Mouse (Mus musculus) bone marrow macrophage, adult 2 months (primary cell): ENCODE measurements around the gene Tmc8. TPM values are rescaled to one million over a fixed set of nuclear protein-coding genes. Genes with fewer than 3 reads are reported as not detected.
"Not testable (repeated sequence)": the region's sequence is repeated elsewhere in the genome, so short reads cannot be mapped to it uniquely, and the experiment has no call there.

Source experiments
- H3K27ac ChIP-seq: 2 replicates; pipeline ENCODE4 v1.5.1; 2012; ENCODE audit warnings: low read depth, low read length; ENCODE audit not compliant: insufficient read depth
- H3K4me1 ChIP-seq: 2 replicates; pipeline ENCODE4 v1.6.1; 2012; ENCODE audit warnings: low read length; ENCODE audit not compliant: control insufficient read depth, insufficient read depth
- H3K4me3 ChIP-seq: 2 replicates; pipeline ENCODE4 v1.5.1; 2012; ENCODE audit warnings: mild to moderate bottlenecking, low read length, moderate library complexity; ENCODE audit not compliant: insufficient read depth
- CTCF ChIP-seq: IDR thresholded peaks from 2 replicates; pipeline ENCODE4 v1.5.1; 2012; ENCODE audit warnings: low read depth, mild to moderate bottlenecking, low read length, moderate library complexity
- POLR2A ChIP-seq: IDR thresholded peaks from 2 replicates; pipeline ENCODE4 v1.6.1; 2012; ENCODE audit warnings: mild to moderate bottlenecking, low read depth, low read length, borderline replicate concordance
- polyA plus RNA-seq: library from polyadenylated mRNA; stranded (reverse); fragments of >200 nt; gene quantifications from 2 replicates; pipeline ENCODE4 v1.2.4, GENCODE M21; 2012; ENCODE audit not compliant: missing spikeins, insufficient read depth, insufficient read length

Tmc8 gene
- polyA plus RNA-seq, 1 experiment = 2.7 TPM

GRCm38 (mm10) chr11:117829671-117830215 lies 47.9 kb downstream of the Tmc8 start:
- peaks cover 56% of the 10 kb centered on the region for H3K4me1 ChIP-seq
- H3K27ac ChIP-seq = peak overlapping the region; percentile 82
- TF ChIP-seq CTCF (no peak), POLR2A (no peak)
- H3K4me3 ChIP-seq = 0 out of 2 replicates have a peak overlapping the region, but pooled peaks have one; percentile 1

DNA sequence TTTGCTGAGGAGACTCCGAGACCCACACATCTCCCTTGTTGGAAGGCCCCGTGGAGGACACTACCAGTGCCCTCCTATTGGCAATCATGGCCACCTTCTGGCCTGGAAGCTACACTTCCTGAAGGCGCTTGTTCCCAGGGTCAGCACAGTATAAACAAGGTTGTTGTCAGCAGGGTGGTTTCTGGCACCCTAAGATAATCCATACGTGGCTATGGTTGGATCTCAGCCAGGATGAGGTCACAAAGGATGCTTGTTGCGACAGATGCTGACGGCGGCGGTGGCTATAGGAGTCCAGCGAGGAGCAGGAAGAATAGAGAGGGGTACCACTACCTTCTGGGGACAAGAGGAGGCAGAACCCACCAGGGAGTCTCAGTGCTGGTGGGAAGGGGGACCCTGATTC lies 48.5 kb downstream of the Tmc8 start:
- Histone ChIP-seq H3K4me1 (peaks cover 56% of the 10 kb centered on the region), H3K4me3 (0 out of 2 replicates have a peak overlapping the region, but pooled peaks have one; percentile 1), H3K27ac (peak overlapping the region; percentile 82)
- TF ChIP-seq CTCF = no peak
- no peak for TF ChIP-seq POLR2A

- TF ChIP-seq CTCF (no peak; the same call in 1 of the 2 replicates), POLR2A (no peak; the same call in 1 of the 2 replicates)
Measured at GRCm38 (mm10) chr11:117832086-117832969, 50.5 kb downstream of the Tmc8 start.

DNA sequence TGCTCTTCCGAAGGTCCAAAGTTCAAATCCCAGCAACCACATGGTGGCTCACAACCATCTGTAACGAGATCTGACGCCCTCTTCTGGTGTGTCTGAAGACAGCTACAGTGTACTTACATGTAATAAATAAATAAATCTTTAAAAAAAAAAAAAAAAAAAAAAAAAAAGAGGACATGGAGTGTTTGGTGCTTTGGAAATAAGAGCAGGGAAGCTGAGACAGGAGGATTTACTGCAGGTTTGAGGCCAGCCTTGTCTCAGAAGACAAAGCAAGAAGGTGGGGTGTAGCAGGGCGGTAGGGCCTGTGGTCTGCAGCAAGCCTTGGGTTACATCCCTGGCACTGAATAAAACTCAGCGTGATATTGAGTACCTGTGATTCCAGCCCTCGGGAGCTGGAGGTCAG lies 51.6 kb downstream of the Tmc8 start:
- H3K4me1 ChIP-seq = peaks cover 34% of the 10 kb centered on the region
- not testable (repeated sequence) for H3K27ac ChIP-seq, H3K4me3 ChIP-seq

More at GRCm38 (mm10) chr11:117832086-117832969, 50.5 kb downstream of the Tmc8 start:
- peak overlapping the region; percentile 51 for H3K27ac ChIP-seq
- H3K4me1 ChIP-seq = peaks cover 41% of the 10 kb centered on the region
- H3K4me3 ChIP-seq = peak overlapping the region; percentile 69

GRCm38 (mm10) chr11:117834086-117834485 lies 52.2 kb downstream of the Tmc8 start:
- H3K27ac ChIP-seq = no peak overlapping the region
- TF ChIP-seq CTCF (no peak), POLR2A (no peak)
- H3K4me1 ChIP-seq = peaks cover 30% of the 10 kb centered on the region
- no peak overlapping the region for H3K4me3 ChIP-seq

DNA sequence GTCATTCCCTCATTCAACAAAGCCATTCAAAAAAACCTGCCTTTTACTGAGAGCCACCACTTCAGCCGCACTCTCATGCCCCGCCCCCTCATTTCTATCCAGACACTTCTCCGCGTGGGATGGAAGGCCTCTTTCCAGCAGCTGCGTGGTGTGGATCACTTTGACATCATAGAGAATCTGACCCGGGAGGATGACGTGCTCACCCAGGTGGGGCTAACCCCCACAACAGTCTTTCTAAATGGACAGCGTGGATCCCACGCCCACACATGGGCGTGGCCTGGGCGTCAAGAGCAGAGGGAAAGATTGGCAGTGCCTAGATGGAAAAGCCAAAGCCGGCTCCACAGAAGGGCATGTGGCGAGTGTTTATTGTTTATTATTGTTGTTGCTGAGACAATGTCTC lies 54.4 kb downstream of the Tmc8 start:
- TF ChIP-seq POLR2A (no peak), CTCF (no peak)
- Histone ChIP-seq H3K4me3 (no peak overlapping the region), H3K4me1 (peaks cover 10% of the 10 kb centered on the region), H3K27ac (no peak overlapping the region)

DNA sequence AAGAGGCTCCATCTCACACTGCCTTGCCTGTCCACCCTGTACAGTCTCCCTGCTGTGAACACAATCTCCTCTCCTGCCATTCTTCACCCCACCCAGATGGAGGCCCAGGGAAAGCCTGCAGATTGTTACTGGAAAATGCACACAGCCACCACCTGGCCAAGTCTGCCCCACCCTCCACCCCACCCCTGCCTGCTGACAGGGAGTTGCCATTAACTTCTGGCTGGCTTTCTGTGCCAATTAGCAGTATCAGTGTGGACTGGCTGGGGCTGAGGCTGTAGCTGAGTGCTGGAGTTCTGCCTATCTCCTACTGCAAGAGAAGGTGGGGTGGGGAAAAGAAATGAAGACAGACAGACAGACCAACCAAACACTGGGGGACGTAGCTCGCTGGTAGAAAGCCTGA lies 56.7 kb downstream of the Tmc8 start:
- Histone ChIP-seq H3K4me1 (peaks cover 5% of the 10 kb centered on the region), H3K4me3 (no peak overlapping the region), H3K27ac (no peak overlapping the region)
- no peak for TF ChIP-seq POLR2A
- TF ChIP-seq CTCF = no peak

- no peak overlapping the region for H3K27ac ChIP-seq
- TF ChIP-seq CTCF (no peak), POLR2A (no peak)
Measured at GRCm38 (mm10) chr11:117839021-117839420, 57.1 kb downstream of the Tmc8 start.

GRCm38 (mm10) chr11:117840910-117841309 lies 59.0 kb downstream of the Tmc8 start:
- TF ChIP-seq CTCF (no peak), POLR2A (no peak)

More at GRCm38 (mm10) chr11:117839021-117839420, 57.1 kb downstream of the Tmc8 start:
- no peak overlapping the region for H3K4me3 ChIP-seq
- peaks cover 5% of the 10 kb centered on the region for H3K4me1 ChIP-seq

More at GRCm38 (mm10) chr11:117840910-117841309, 59.0 kb downstream of the Tmc8 start:
- Histone ChIP-seq H3K4me3 (no peak overlapping the region), H3K4me1 (peaks cover 5% of the 10 kb centered on the region), H3K27ac (no peak overlapping the region)

Other genes starting within 250 kb of the Tmc8 start
- 16.4 and 16.9 TPM in 2 replicates for gene Tnrc6c, start 127.8 kb upstream of the Tmc8 start, polyA plus RNA-seq
- gene Tmc6, start 122 bp downstream of the Tmc8 start, polyA plus RNA-seq = 16.7 and 36.7 TPM in 2 replicates
- gene 6030468B19Rik, start 15.6 kb downstream of the Tmc8 start, polyA plus RNA-seq = not detected in 2 replicates
- gene Gm20708, start 27.6 kb downstream of the Tmc8 start, polyA plus RNA-seq = 4.0 and 5.0 TPM in 2 replicates
- gene Syngr2, start 27.6 kb downstream of the Tmc8 start, polyA plus RNA-seq = 183 and 189 TPM in 2 replicates
- gene Afmid, start 43.8 kb downstream of the Tmc8 start, polyA plus RNA-seq = 3.5 and 9.9 TPM in 2 replicates
- 56.8 and 70.1 TPM in 2 replicates for gene Tk1, start 44.0 kb downstream of the Tmc8 start, polyA plus RNA-seq
- gene Birc5, start 67.2 kb downstream of the Tmc8 start, polyA plus RNA-seq = 97.3 and 103 TPM in 2 replicates
- gene Tmem235, start 78.7 kb downstream of the Tmc8 start, polyA plus RNA-seq = not detected in 2 replicates
- gene Tha1, start 91.4 kb downstream of the Tmc8 start, polyA plus RNA-seq = 2.8 and 4.5 TPM in 2 replicates
- gene Socs3, start 188.0 kb downstream of the Tmc8 start, polyA plus RNA-seq = 6.9 and 7.1 TPM in 2 replicates
- 35.4 and 37.1 TPM in 2 replicates for gene Pgs1, start 204.2 kb downstream of the Tmc8 start, polyA plus RNA-seq